Mouse (Mus musculus): ENCODE results near the gene A130010J15Rik. TPM values are rescaled to one million over a fixed set of nuclear protein-coding genes. Genes with fewer than 3 reads are reported as not detected.

The A130010J15Rik gene
- polyA plus RNA-seq, 1 experiment from 2014 or later: 14.2 TPM

DNA sequence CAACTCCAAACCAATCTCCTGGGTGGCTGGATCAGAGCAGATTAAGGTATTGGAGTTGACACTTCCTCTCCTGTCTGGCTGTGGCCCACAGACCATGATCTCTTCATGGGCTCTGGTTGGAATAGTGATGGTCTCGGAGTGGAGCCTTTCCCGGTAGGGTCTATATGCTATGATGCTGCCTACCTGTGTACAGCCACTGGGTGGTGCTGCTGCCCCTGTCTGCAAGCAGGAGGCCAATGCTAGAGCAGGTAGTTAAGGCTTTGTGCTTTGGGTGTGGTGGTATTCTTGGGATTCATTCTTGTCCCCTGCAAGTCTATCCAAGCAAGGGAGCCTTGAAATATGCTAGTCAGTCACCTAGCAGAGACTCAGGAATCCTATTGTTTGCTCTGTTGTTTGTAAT, 40.3 kb downstream of the A130010J15Rik start:
- no peak overlapping the region for H3K4me2 ChIP-seq (replicated peaks)

DNA sequence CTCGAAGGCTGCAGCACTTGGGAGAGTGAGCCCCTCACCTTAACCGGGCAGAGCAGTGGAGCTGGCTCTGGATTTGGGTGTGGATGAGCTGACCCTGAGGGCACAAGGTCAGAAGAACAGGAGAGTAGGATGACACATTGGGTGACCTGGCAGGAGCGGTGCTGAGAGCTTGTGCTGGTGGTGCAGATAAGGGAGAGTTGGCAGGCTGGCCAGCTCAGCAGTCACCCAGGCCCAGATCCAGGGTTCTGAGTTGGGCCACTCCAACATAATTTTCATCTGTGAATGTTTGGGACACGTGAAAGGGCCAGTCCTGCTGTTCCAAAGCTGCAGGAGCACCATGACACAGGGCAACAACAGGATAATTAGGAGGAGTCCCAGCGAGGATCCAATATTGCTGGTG, 43.5 kb downstream of the A130010J15Rik start:
- no peak for ATAC-seq (replicated peaks)

More for the DNA sequence above, 40.3 kb downstream of the A130010J15Rik start:
- Histone ChIP-seq H3K4me1 (no peaks in the 10 kb centered on the region), H3K36me3 (no peaks in the 10 kb centered on the region), H3K9me3 (no peaks in the 10 kb centered on the region), H3K4me3 (no peak overlapping the region), H3K27ac (replicated peaks) (no peak overlapping the region), H3K9ac (replicated peaks) (no peak overlapping the region), H3K27me3 (no peaks in the 10 kb centered on the region)
- no peak for ATAC-seq (replicated peaks)
- WGBS: 41% methylated on average over 2 of the region's 2 CpGs

DNA sequence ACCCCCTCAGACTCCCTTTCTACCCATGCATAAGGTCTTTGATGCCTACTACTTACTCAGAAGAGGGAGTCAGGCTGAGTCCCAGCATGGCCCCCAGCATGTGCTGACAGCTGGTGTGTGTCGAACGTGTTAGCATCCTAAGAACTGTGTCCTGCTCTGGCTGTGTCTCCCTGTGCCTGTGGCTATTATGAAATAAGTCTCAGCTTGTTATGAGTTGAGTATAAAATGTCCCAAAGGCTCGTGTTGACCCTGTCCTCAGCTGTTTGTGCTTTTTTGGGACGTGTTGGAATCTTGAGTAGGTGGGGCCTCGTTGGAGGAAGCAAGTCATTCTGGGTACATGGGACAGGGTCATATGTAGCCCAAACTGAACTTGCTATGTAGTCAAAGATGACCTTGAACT, 46.2 kb downstream of the A130010J15Rik start:
- no peak overlapping the region for H3K4me2 ChIP-seq (replicated peaks)
- no peak overlapping the region for H3K4me3 ChIP-seq
- no peaks in the 10 kb centered on the region for H3K27me3 ChIP-seq
- H3K27ac ChIP-seq (replicated peaks): no peak overlapping the region
- no peaks in the 10 kb centered on the region for H3K9me3 ChIP-seq
- H3K36me3 ChIP-seq: no peaks in the 10 kb centered on the region
- ATAC-seq (replicated peaks): no peak
- WGBS: 87% methylated on average over 5 of the region's 5 CpGs
- H3K4me1 ChIP-seq: no peaks in the 10 kb centered on the region
- no peak overlapping the region for H3K9ac ChIP-seq (replicated peaks)

More for the DNA sequence above, 43.5 kb downstream of the A130010J15Rik start:
- Histone ChIP-seq H3K4me3 (no peak overlapping the region), H3K9ac (replicated peaks) (no peak overlapping the region), H3K27me3 (no peaks in the 10 kb centered on the region), H3K4me2 (replicated peaks) (no peak overlapping the region), H3K4me1 (no peaks in the 10 kb centered on the region), H3K27ac (replicated peaks) (no peak overlapping the region), H3K36me3 (no peaks in the 10 kb centered on the region), H3K9me3 (no peaks in the 10 kb centered on the region)
- WGBS: 78% methylated on average over 5 of the region's 5 CpGs

DNA sequence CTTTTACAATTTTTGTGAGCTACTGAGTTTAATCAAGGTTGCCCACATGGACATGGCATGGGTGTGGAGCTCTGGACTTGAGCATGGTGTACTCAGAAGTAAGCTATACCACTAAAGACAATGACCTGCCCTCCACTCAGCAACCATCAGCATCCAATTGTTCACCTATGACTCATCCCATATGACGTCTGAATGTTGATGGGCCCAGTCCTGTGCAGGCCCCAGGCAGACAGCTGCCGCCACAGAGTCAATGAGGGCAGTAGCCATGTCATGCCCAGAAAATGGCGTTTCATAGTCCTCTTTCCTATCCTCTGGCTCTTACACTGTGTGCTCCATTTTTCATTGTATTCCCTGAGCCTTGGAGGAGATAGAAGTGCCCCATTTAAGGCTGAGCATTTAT, 48.2 kb downstream of the A130010J15Rik start:
- no peak overlapping the region for H3K4me2 ChIP-seq (replicated peaks)
- H3K9ac ChIP-seq (replicated peaks): no peak overlapping the region
- no peaks in the 10 kb centered on the region for H3K36me3 ChIP-seq
- H3K4me3 ChIP-seq: no peak overlapping the region
- ATAC-seq (replicated peaks): no peak
- H3K9me3 ChIP-seq: no peaks in the 10 kb centered on the region
- 77% methylated on average over 3 of the region's 3 CpGs for WGBS
- H3K4me1 ChIP-seq: no peaks in the 10 kb centered on the region
- no peak overlapping the region for H3K27ac ChIP-seq (replicated peaks)
- H3K27me3 ChIP-seq: no peaks in the 10 kb centered on the region

DNA sequence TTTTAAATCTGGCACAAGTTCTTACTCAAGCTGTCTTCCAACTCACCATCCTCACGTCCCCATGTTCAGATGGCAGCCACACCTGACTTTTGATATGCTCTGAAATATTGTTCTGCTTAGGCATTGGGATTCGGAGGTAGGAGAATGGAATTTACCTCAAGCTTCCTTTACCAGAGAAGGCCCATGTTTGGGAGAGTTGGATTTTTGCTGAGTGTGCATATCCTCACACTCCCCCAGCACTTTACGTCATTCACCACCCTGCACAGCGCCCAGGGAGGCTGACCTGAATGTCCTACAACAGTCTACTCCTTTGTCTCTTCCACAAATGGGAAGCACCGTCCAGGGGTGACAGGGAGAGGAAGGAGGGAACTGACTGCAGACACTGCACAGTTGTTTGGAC, 52.6 kb downstream of the A130010J15Rik start:
- no peaks in the 10 kb centered on the region for H3K27me3 ChIP-seq
- no peaks in the 10 kb centered on the region for H3K9me3 ChIP-seq
- H3K4me2 ChIP-seq (replicated peaks): no peak overlapping the region
- no peak overlapping the region for H3K4me3 ChIP-seq
- 68% methylated on average over 5 of the region's 5 CpGs for WGBS
- ATAC-seq (replicated peaks): no peak
- no peaks in the 10 kb centered on the region for H3K4me1 ChIP-seq
- no peak overlapping the region for H3K27ac ChIP-seq (replicated peaks)
- H3K9ac ChIP-seq (replicated peaks): no peak overlapping the region
- H3K36me3 ChIP-seq: no peaks in the 10 kb centered on the region

DNA sequence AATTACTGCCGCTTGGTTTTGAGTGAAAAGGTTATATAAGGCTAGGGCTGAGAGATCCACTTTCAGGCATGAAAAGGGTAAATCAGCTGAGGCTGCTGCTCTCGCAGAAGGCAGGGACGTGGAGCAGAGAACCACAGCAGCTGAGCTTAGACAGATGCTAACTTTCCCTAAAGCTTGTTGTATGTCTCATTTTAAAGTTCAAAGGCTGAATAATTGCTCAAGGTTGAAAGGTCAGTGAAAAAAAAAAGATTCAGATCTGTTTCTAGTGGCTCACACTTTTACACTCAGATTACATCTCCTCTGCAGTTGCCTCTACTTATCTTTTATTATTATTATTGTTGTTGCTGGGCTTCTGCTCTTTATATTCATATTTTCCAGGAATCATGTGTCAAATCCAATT, 57.7 kb downstream of the A130010J15Rik start:
- H3K4me1 ChIP-seq: no peaks in the 10 kb centered on the region
- no peaks in the 10 kb centered on the region for H3K27me3 ChIP-seq
- no peak for ATAC-seq (replicated peaks)
- WGBS: 9% methylated on average over 3 of the region's 3 CpGs
- H3K4me3 ChIP-seq: no peak overlapping the region
- no peak overlapping the region for H3K9ac ChIP-seq (replicated peaks)
- no peaks in the 10 kb centered on the region for H3K36me3 ChIP-seq
- no peak overlapping the region for H3K4me2 ChIP-seq (replicated peaks)
- no peak overlapping the region for H3K27ac ChIP-seq (replicated peaks)
- no peaks in the 10 kb centered on the region for H3K9me3 ChIP-seq

DNA sequence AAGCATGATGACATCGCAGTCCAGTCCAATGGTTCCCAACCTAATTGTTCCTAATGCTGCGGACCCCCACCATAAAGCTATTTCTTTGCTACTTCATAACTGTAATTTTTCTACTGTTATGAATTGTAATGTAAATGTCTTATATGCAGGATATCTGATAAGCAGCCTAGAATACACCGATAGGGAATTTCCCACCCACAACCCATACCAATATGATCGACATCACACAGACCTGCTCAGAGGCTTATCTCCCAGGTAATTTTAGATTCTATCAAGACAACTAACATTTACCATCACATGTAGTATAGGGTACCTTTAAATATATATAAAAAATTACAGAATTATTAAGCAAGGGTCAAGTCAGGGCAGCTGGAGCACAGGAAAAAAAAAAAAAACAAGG, 58.3 kb downstream of the A130010J15Rik start:
- ATAC-seq (replicated peaks): no peak
- Histone ChIP-seq H3K36me3 (no peaks in the 10 kb centered on the region), H3K27me3 (no peaks in the 10 kb centered on the region), H3K27ac (replicated peaks) (no peak overlapping the region), H3K4me1 (no peaks in the 10 kb centered on the region), H3K4me3 (no peak overlapping the region), H3K4me2 (replicated peaks) (no peak overlapping the region), H3K9ac (replicated peaks) (no peak overlapping the region), H3K9me3 (no peaks in the 10 kb centered on the region)
- WGBS: 92% methylated on average over 4 of the region's 4 CpGs

DNA sequence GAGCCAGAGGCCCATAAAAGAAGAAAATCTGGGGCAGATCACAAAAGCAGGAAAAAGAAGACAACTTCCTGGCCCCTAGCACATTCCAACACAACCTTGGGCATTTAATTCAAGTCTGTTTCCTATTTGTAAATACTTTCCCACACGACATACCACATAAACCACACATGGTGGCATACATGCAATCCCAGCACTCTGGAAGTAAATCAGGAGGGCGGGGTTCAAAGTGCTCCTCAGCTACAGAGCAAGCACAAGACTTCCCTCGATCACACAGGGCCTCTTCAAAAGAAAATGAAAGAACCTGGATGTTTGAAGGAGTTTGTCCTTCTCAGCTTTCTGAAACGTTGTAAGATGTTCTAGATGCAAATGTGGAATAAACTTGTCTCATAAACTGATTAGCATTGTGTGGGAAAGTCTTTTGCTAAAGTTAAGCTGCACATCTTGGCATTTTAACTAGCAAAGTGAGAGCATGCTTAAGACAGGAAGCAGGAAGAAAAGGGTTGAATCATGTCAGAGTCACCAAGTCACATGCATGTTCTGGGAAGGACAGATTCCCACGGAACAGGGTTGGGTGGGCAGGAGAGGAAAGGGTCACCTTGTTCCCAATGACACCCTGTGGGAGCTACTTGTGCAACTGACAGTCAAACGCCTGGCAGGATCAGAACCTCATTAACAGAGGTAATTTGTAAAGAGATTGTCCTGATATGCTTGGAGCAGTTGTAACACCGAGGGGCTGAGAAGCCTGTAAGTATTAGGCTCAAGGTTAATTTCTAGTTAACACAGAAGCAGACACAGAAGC, 59.1 kb downstream of the A130010J15Rik start:
- H3K36me3 ChIP-seq: no peaks in the 10 kb centered on the region
- no peaks in the 10 kb centered on the region for H3K27me3 ChIP-seq
- no peak overlapping the region for H3K4me2 ChIP-seq (replicated peaks)
- ATAC-seq (replicated peaks): no peak
- no peaks in the 10 kb centered on the region for H3K4me1 ChIP-seq
- H3K9ac ChIP-seq (replicated peaks): no peak overlapping the region
- no peaks in the 10 kb centered on the region for H3K9me3 ChIP-seq
- 45% methylated on average over 7 of the region's 7 CpGs for WGBS
- no peak overlapping the region for H3K4me3 ChIP-seq
- H3K27ac ChIP-seq (replicated peaks): no peak overlapping the region

Other genes starting within 250 kb of the A130010J15Rik start
- 8.5 and 8.7 TPM in 2 replicates for gene Syt14, start 132.3 kb upstream of the A130010J15Rik start, polyA plus RNA-seq (2015; fragmentation: Nextera tagmentation; extraction: Ambion mirVana)
- 11.2 and 11.5 TPM in 2 replicates for gene Diexf, start 37.8 kb upstream of the A130010J15Rik start, polyA plus RNA-seq (2015; fragmentation: Nextera tagmentation; extraction: Ambion mirVana)
- gene Irf6, start 14.9 kb upstream of the A130010J15Rik start, polyA plus RNA-seq (2015; fragmentation: Nextera tagmentation; extraction: Ambion mirVana): 0.52 and 0.79 TPM in 2 replicates
- gene Traf3ip3, start 33.7 kb downstream of the A130010J15Rik start, polyA plus RNA-seq (2015; fragmentation: Nextera tagmentation; extraction: Ambion mirVana): 1.3 TPM in 2 replicates
- 0.41 and 0.62 TPM in 2 replicates for gene Lamb3, start 39.7 kb downstream of the A130010J15Rik start, polyA plus RNA-seq (2015; fragmentation: Nextera tagmentation; extraction: Ambion mirVana)
- gene Hsd11b1, start 96.0 kb downstream of the A130010J15Rik start, polyA plus RNA-seq (2015; fragmentation: Nextera tagmentation; extraction: Ambion mirVana): 0.66 and 0.67 TPM in 2 replicates
- gene G0s2, start 105.2 kb downstream of the A130010J15Rik start, polyA plus RNA-seq (2015; fragmentation: Nextera tagmentation; extraction: Ambion mirVana): 5.1 and 5.3 TPM in 2 replicates
- 43.6 and 44.8 TPM in 2 replicates for gene Camk1g, start 202.3 kb downstream of the A130010J15Rik start, polyA plus RNA-seq (2015; fragmentation: Nextera tagmentation; extraction: Ambion mirVana)